Mouse (Mus musculus) gastrocnemius, adult 2 months (tissue): ENCODE measurements around the gene Pou2f2. TPM values are rescaled to one million over a fixed set of nuclear protein-coding genes. Genes with fewer than 3 reads are reported as not detected.

Experiments
- DNase-seq: peaks from one replicate; pipeline ENCODE4 v3.0.0; 2022
- H3K27ac ChIP-seq: fragments of 200-600 bp; 2 replicates; pipeline ENCODE4 v1.8.1; 2022; ENCODE audit warnings: mild to moderate bottlenecking
- H3K4me3 ChIP-seq: fragments of 200-600 bp; 2 replicates; pipeline ENCODE4 v1.8.1; 2022; ENCODE audit warnings: mild to moderate bottlenecking, moderate library complexity
- CTCF ChIP-seq: fragments of 200-600 bp; IDR thresholded peaks from 2 replicates; pipeline ENCODE4 v1.8.1; 2022; ENCODE audit warnings: antibody characterized with exemption, mild to moderate bottlenecking, moderate library complexity
- intact Hi-C: fragments of 180-260 bp; cut with DNase I; formaldehyde crosslinking; loops from one replicate; pipeline ENCODE4 v1.15.1; 2025
- total RNA-seq, 2 experiments: library from RNA; stranded (reverse); gene quantifications; 2 replicates each; pipeline ENCODE4 v1.2.3; 2021

Gene Pou2f2
- total RNA-seq, 2 experiments from 2014 or later: 0.08 to 0.13 TPM

DNA sequence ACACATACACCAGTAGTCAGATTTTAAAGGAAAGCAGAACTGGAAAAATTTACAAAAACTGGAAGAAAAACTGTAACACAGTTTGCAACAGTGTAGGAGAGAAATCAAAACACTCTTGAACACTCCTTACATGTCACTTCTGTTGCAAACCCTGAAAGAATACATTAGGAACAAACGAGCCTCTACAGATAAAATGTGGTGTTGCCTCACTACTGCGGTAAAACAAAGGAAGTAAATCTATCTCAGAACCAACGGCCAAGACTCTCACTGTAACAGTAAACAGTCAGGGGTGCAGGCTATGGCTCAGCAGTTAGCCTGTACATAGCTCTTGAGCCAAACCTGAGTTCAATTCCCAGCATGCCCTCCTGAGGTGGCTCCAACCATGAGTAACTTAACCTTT, 33.6 kb upstream of the Pou2f2 start:
- intact Hi-C loops: no loop called here
- TF ChIP-seq CTCF: no peak
- Histone ChIP-seq H3K27ac (no peak overlapping the region), H3K4me3 (no peak overlapping the region)
- DNase-seq: no peak

DNA sequence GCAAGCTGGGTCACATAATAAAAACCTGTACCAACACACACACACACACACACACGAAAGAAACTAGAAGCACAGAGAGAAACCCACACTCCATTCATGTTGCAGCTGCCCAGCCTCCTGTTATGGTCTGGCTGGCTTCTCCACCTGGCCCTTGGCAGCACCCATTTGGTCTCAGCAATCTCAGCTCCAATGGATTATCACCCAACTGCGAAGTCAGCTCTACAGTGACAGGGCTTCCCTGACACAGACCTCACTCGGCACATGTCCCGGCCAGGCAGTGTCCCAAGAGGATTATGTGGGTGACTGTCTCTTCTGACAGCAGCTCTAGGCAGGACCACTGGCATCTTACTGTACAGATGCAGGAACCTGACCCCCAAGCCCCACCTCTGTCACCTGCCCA, 31.0 kb upstream of the Pou2f2 start:
- peak; percentile 94 for DNase-seq
- intact Hi-C loops: no loop called here
- TF ChIP-seq CTCF: no peak
- peak overlapping the region; percentile 20; the same call in 1 of the 2 replicates for H3K27ac ChIP-seq
- no peak overlapping the region for H3K4me3 ChIP-seq

DNA sequence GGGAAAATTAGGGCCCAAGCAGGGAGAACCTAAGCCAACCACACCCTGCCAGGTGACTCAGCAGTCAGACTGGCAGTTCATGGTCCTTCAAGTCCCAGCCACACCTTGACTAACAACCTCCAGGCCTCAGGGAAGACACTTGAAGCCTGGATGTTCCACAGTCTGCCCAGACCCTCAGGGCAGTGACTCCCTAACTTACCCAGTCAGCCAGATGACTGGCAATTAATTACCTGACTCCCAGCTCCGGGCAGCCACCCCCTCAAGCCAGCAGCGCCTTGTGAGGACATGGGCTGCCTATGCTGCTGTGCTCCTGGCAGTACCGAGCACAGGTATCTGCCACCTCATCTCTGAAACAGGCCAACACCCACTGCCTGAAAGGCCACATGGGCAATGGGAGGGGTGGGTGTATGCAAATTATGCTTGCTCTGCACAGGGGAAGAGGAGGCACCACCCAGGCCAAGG, 29.7 kb upstream of the Pou2f2 start:
- Histone ChIP-seq H3K27ac (no peak overlapping the region), H3K4me3 (no peak overlapping the region)
- intact Hi-C loops: no loop called here
- DNase-seq: no peak
- no peak for TF ChIP-seq CTCF

DNA sequence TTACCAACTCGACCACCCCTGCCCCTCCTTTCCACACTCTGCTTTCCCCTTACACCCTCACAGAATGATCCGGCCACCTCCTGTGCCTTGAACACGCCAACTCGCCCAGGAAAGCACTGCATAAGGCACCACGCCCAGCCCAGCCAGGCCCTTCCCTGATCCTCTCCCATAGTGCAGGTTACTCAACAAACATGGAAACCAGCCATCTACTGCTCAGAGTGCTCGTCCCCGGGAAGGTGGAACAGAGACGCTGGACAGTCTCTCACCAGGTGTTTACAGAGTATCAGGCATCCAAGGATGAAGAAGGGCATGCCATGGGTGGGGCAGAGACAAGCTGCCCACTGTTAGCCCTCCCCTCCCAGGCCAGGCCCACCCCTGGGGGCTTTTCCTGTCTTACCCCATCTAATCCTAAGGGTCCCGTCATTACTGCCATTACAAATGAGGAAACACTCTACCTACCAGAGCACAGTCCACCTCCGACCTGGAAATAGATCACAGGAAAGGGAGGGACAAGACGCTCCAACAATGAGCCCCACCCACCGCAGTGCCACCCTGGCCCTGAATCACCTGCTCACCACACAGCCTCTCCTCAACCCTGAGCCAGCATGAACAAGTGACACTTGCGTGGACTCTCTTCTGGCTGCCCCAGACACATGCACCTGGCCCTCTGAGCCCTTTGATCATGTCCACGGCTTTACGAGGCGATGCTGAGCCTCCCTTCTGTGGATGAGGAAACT, 26.7 kb upstream of the Pou2f2 start:
- H3K4me3 ChIP-seq: no peak overlapping the region
- no peak for TF ChIP-seq CTCF
- intact Hi-C loops: no loop called here
- DNase-seq: peak; percentile 67
- no peak overlapping the region for H3K27ac ChIP-seq

DNA sequence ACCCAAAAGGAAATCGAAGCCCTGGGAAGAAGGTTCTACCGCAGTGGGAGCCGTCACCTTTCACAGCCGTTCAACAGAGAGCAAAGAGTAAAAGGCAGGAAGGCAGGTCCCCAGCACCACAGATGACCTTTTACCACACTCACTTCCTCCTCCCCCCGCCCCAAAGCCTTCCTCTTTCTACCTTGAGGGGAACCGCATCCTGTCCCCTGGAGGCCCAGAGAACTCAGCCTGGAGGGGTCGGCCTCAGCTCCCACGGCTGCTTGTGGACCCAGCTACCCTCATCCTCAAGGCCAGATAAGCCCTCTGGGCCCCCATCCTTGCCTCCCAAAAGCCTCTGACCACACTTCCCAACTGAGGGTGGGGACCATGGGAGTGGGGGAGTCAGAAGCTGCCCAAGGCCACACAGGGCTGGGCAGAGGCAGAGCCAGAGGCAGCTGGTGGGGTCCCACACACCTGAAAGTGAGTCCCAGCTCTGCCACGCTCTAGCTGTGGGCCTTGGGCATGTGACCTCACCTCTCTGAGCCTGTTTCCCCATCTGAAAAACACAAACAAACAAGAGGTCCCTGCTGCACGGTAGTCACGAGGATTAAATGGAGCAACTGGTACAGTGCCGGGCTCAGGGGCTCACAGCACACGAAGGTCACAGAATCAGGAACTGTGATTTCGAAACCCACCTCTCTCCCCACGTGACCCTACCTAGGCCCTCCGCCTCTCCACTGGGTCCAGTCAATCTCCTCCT, 26.0 kb upstream of the Pou2f2 start:
- Histone ChIP-seq H3K27ac (peak overlapping the region; percentile 28; the same call in 1 of the 2 replicates), H3K4me3 (no peak overlapping the region)
- no peak for TF ChIP-seq CTCF
- DNase-seq: no peak
- intact Hi-C loops: no loop called here

DNA sequence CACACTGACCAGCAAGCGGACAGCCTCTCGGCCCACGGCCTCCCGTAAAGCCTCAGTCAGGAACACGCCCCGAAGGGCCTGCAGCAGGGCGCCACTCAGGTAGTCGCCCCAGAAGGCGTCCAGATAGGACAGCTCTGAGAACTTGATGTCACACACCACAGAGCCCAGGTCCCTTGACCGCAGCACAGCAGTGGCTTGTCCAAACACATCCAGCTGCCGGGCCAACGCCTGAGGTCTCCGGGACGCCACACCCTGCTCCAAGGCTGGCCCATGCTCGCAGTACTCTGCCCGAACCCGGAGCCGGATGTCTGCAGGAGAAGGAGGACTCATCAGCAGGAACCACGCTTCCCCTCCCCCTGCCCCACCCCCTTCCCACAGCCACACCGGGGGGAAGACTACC, 24.1 kb upstream of the Pou2f2 start:
- H3K4me3 ChIP-seq: no peak overlapping the region
- H3K27ac ChIP-seq: no peak overlapping the region
- TF ChIP-seq CTCF: no peak
- no peak for DNase-seq
- intact Hi-C loops: no loop called here

DNA sequence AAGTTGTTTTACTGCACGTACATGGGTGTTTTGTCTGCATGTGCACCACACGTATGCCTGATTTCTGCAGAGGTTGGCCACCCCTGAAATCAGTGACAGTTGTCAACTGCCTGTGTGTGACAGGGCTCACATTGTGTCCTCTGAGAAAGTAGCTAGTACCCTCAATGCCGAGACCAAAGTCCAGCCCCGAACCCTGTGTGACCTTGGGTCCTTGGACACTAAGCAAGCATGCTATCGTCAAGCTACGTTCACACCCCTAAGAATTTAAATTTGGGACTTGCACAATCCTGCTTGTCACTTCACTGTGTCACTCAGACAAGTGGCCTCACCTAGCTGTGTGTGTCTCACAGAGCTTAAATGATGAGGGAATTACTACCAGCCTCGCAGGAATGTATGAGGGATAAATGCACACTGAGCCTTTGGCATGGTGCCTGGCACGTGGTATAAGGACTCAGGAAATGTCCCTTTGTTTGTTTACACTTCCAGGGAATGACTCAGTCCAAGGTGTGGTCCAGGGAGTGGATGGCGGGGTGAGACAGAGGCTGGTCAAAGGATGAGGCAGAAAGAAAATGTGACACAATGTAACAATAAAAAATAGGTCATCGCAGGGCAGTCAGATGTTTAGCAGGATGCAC, 18.0 kb upstream of the Pou2f2 start:
- DNase-seq: no peak
- H3K4me3 ChIP-seq: no peak overlapping the region
- intact Hi-C loops: no loop called here
- H3K27ac ChIP-seq: no peak overlapping the region
- TF ChIP-seq CTCF: no peak

DNA sequence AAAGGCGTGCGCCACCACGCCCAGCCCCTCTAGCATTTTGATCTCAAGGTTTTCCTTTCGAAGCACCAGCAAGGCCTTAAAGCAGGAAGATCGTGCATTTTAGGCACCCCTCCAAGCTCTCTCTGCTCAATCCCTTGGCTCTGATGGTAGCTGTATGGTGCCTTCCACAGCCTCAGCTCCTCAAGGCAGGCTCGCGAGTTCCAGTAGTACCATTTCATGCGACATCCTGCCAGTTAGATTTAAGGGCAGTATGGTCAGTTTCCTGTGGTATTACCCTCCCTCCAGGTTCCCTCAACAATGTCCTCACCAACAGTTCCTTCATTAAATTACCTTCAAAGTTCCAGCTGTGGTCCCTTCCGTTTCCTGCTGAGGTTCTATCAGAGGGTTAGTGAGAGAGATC, 16.6 kb upstream of the Pou2f2 start:
- no peak for TF ChIP-seq CTCF
- intact Hi-C loops: no loop called here
- no peak for DNase-seq
- Histone ChIP-seq H3K4me3 (no peak overlapping the region), H3K27ac (no peak overlapping the region)

DNA sequence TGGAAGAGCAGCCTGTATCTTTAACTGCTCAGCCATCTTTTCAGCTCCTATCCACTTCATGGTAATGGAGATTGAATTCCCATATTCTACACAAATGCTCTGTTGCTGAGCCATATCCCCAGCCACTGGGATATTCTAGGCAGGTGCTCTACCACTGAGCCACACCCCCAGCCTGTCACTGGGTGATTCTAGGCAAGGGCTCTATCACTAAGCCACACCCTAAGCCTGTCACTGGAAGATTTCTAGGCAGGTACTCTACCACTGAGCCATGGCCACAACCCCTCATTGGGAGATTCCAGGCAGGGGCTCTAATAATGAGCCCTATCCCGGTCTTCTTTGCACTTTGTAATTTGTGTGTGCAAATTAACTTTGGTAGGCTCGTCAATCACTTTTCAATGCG, 15.6 kb upstream of the Pou2f2 start:
- TF ChIP-seq CTCF: no peak
- Histone ChIP-seq H3K27ac (no peak overlapping the region), H3K4me3 (no peak overlapping the region)
- intact Hi-C loops: no loop called here
- no peak for DNase-seq

DNA sequence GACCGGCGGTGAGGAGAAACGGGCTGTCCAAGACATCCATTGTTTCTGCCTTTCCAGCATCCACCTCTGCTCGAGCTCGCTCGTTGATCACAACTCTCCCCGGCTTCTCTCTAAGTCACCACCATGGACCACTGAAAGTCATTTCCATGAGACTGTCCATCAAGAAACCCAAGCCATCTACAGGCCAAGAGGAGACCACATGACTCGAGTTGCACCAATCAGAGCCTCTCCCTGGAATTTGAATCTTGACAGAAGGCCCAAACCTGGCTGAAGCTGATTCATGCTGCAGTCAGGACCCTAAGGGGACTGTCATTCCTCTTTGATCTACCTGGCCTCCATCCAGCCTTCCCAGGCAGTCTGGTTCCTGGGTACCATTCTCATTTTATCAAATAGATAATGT, 12.6 kb upstream of the Pou2f2 start:
- H3K4me3 ChIP-seq: no peak overlapping the region
- no peak for TF ChIP-seq CTCF
- no peak overlapping the region for H3K27ac ChIP-seq
- intact Hi-C loops: no loop called here
- DNase-seq: no peak

DNA sequence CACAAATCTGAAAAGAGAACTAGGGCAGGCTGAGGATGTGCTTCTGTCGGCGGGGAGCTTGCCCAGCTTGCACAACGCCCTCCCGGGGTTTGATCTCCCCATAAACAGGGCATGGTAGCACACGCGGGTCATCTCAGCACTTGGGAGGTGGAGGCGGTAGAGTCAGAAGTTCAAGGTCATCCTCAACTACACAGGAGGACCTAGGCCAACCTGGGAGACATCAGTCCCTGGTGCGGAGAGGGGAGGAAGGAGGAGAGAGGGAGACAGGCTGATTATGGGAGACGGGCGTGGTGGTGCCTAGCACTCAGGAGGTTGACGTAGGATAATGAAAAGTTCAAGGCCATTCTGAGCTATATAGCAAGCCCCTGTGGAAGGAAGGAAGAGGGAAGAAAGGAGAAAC, 11.3 kb upstream of the Pou2f2 start:
- DNase-seq: no peak
- intact Hi-C loops: no loop called here

DNA sequence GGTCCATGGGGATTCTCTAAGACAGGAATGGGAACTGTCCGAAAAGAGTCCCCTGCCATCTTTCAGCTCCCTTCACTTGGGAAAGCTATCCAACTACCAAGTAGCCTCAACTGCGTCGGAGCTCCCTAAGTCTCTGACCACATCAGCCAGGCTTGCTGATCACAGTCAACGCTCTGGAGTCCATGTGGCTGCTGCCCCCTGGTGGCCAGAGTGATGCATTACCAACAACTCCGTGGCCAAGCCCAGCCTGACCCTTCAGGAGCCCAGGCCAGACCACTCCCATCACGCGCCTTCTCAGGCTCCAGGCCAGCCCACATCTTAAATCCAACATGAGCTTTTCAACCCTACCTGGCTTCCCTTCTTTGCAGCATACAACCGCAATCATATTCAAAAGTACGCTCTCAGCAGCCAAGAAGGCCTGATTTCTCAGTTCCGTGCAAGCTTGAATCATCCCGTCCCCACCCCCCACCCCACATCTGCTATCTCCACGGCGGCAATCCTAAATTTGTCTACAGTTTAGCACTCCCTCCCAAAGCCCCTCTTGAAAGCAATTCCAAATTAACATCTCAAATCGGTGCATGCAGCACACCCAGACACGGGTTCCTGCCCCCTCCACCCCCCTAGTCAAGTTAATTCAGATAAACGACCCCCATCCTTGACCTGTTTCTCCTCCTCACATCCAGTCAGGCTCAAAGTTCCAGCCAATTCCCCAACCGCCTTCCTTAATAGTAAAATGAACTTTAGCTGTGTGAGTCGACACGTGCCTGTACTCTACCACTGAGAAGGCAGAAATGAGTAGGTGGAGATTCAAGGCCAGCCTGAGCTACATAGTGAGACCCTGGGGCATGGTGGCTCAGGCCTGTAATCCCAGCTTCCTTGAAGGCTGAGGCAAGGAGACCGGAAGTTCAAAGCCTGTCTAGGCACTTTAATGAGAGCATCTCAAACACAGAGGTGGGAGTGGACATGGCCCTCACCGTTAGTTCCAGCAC, 8.4 kb upstream of the Pou2f2 start:
- intact Hi-C loops: loop anchor here (1.0 kb wide), 1 partner anchor 55 kb away; no protein-coding TSS in a partner anchor
- peak; percentile 99 for TF ChIP-seq CTCF
- peak; percentile 88 for DNase-seq

More for the DNA sequence above, 11.3 kb upstream of the Pou2f2 start:
- Histone ChIP-seq H3K4me3 (no peak overlapping the region), H3K27ac (no peak overlapping the region)
- TF ChIP-seq CTCF: no peak

More for the DNA sequence above, 8.4 kb upstream of the Pou2f2 start:
- no peak overlapping the region for H3K27ac ChIP-seq
- H3K4me3 ChIP-seq: no peak overlapping the region
